Mouse (Mus musculus): Measurements from ENCODE around the gene Bach2. TPM values are rescaled to one million over a fixed set of nuclear protein-coding genes. Genes with fewer than 3 reads are reported as not detected.

The Bach2 gene
- total RNA-seq, 2 experiments from 2014 or later, result 13.2 to 14.4 TPM

DNA sequence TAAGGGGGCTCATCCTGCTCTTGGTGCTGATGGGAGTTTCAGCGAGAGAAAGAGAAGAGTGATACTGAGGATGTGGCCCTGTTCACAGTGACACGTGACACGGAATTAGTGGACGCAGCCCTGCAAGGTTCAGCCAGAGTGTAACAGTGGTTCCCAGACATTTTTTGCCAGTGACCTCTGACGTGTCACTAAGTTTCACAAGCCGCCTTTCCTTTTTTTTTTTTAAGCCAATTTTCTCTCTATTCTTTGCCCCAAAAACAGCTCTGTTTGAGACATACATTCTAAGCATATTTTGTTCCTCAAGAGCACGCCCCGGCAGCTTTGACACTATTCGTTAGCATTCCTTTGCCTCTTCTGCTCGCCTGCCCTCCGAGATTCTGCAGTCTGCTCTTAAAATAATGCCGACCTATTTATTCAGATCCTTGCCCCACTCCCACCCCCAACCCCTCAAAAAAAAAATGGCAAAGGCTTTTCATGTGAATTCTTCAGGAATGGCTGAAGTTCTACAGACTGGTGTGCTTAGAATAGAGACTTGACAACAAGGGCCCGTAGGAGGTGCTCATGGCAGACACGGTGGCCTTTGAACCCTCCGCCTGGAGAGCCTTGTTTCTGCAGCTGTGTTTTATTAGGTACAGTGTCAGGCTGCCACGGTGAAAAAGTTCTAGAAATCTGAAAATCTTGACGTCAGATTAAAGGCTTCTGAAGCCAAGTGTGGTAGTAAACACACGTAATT lies 282.2 kb downstream of the Bach2 start:
- DNase-seq (ENCODE audit: low spot score in 2 of 2), result no peak

DNA sequence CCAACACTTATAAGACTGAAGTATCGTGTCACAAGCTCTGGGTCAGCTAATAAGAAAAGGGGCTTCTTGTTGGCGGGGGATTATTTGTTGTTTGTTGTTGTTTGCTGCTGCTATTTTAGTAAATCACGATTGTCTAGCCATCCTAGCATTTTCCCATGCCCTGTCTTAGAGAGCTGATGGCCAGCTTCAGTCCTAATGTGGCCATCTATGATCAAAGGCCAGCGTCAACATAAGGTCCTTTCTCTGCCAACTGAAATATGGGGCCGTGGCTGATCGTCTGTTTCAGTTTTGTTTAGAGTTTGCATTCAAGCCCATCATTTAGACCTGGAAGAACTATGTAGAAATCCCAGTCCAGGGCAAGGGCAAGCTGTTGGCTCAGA lies 282.7 kb downstream of the Bach2 start:
- DNase-seq (ENCODE audit: low spot score in 2 of 2), result no peak

DNA sequence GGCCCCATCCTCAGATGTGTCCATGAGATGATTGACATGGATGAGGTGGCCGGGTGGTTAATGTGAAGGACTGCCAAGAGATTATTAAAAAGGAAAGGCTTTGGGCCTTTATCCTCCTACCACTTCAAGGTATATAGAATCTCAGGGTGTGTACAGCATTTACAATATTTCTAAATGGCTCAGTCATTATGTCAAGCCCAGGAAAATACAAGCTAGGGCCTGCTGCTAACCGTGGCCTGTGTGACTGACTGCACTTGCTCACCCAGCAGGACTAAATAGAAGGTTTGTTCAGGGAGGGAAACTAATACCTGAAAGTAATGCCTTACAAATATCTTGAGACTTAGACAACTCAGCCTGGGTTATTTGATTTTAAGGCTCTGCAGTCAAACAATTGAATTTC lies 283.4 kb downstream of the Bach2 start:
- DNase-seq (ENCODE audit: low spot score in 2 of 2), result no peak

DNA sequence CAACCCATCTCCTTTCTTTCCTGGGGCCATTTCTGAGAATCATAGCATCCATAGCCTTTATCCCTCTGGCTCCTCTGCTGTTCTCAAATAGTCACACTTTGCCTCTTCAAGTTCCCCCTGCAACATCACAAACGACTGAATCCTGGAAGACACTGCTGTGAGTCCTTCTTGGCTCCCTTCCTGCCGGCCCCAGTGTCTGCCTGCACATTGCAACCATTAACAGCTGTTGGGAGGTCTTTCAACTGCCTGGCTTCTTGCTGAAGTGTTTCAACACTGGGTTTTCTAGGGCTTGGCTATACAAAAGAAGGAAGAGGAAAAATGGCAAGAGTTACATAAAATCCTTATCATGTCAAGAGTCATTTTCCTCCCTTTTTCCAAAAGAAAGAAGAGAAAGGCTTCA lies 285.7 kb downstream of the Bach2 start:
- DNase-seq (ENCODE audit: low spot score in 2 of 2), result no peak

DNA sequence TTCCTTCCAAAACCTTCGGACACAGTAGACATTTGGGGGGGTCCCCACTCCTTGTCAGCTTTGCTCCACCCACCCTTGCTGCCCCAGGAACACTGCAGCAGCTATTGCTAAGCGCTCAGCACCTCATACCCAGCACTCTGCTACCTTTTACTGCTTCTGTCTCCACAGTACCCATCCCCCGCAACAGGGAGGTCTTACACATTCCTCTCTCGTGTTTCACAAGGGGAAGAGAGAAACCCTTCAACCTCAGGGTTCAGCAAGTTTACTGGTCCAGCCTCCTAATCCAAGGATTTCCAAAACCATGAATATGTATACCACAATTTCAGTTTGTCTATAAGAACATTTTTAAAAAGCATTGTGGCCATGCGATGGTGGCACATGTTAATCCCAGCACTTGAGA lies 286.4 kb downstream of the Bach2 start:
- DNase-seq (ENCODE audit: low spot score in 2 of 2), result no peak

DNA sequence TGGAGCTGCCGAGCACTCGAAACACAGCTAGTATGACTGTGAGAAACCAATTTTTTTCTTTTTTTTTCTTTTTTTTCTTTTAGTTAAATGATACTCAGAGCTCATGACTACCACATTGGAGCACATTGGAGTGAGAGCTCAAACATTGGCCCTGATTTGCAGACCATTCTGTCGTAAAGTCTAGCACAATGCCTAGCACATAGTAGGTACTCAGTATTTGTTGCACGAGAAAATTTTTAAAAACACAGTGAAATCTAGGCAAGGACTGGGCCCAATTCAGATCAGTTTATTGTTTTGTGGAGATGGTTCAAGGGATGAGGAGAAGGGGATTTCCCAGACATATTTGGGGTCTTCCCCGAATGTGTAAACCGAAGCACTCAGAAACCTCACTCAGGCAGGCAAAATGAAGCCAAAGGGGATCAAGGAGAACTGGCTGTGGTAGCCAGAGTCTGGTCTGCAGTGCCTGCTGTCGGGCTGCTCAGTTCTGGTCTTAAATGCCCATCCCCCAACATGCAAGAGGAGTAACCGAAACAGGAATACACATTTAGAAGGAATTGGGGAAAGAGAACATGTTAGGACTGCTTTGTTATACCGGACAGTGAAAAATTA lies 287.7 kb downstream of the Bach2 start:
- no peak for DNase-seq (ENCODE audit: low spot score in 2 of 2)

DNA sequence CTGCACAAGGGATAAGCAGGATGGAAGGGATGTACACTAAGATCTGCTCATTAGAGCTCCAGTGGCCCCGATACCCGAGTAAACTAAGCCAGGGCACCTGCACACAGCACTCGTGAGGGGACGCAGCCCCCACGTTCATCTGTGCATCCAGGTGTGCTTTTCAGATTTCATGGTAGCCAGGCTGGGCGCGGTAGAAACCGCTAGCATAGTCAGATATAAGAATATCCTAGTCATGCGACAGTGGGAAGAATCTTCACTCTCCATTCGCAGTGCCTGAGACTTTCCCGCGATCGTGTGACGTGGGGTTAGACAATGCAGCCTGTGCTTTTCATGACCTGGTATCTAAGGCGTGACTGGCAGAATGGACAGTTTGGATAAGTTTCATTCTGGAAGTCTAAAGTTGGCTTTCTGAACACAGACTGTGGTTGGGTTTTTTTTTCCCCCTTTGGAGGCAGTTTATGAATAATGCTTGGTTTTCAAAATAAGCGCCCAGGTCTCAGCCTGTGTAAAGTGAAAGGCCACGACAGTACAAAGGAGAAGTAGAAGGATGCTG lies 290.9 kb downstream of the Bach2 start:
- no peak for DNase-seq (ENCODE audit: low spot score in 2 of 2)

DNA sequence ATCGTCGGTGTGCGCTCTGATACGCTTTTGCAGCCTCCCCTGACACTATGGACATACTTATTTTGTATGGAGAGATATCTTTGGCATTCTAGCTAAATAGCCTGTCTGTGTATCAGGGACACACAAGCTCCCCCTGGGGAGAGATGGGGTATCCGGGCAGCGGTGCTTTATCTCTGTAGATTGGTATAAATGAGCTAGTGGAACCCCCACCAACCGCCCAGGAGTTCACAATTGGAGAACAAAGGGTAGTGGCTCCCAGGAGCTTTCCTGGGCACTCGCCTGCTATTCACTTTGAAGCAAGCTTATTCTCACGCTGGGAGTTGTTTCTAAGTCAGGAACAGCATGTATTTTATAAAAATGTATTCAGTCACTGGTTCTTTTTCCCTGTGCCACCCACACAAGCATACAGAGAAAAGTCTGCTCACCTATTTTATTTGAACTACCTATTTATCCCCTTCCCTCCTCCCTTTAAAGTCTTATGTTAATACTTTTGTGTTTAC lies 291.9 kb downstream of the Bach2 start:
- DNase-seq (ENCODE audit: low spot score in 2 of 2), result no peak

DNA sequence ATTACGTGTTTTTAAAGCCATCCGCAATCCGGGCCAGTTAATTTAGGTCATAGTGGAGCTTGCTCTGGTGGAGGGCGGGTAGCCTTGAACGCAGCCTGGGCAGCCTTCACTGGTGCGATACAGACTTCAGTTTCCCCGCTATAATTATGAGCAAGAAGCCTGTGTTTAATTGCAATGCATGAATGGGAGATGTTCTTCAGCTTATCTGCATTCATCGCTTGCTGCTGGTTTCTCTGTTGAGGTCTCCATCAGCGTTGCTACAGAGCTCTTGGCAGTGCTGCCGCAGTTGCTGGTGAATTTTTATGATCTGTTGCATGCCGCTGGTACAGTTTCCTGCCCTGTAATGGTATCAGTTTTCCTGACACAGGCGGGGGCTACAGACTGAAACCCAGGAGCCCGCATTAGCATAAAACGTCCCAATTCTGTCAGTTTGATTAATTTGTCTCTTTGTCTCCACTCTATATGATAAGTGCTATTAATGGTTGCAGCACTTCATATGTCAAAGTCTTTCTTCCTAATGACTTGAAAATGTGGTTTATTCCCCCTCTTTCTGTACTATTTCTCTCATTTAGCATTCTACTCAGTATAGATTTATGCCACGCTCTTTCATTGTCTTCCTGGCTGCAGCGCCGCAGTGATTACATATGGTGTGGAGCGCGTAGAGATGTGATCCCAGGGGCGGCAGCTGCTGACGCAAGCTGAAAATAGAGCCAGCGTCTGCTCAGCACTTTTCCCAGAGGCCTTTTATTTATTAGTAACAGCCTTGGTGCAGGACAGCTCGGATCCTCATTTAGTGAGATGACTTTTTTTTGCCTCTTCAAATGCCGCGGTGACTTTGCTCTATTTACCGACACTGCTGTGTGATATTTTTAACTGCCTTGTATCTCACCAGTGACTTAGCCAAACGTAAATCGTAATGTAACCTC lies 292.6 kb downstream of the Bach2 start:
- DNase-seq (ENCODE audit: low spot score in 2 of 2), result peak; percentile 37 to 64

DNA sequence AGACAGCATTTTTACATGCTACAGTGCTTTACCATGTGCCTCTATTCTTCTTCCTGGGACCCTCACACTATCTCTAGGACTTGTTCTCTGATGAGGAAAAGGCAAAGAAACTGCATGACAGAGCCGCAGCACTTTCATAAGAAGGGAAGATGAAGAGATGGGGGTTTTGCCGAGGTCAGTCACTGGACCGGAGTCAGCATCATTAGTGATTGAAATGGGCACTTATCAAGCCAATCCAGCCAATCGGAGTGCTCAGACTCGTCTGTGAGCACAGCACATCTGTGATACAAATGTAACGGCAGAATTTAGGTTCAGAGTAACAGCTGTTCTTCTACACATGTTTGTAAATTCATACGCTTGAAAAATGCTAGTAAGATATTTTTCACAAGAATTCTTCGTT lies 293.5 kb downstream of the Bach2 start:
- DNase-seq (ENCODE audit: low spot score in 2 of 2), result no peak

DNA sequence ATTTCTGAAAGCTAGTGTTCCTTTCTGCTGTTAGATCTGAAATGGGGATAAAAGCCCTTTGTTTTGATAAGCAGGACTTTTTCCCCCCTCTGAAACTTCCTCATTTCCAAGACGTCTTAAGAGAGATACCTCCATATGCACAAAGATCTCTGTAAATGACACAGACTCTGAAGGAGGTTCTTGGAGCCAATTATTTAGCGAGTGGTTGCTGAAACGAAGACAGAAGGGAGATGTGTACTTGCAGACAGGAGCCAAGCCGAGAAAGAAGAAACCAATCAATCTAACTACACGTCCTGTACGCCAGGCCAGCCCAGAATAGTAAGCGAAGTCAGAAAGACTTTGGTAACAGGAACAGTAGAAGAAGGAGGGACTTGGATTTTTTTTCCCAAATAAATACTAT lies 295.1 kb downstream of the Bach2 start:
- DNase-seq (ENCODE audit: low spot score in 2 of 2), result no peak

DNA sequence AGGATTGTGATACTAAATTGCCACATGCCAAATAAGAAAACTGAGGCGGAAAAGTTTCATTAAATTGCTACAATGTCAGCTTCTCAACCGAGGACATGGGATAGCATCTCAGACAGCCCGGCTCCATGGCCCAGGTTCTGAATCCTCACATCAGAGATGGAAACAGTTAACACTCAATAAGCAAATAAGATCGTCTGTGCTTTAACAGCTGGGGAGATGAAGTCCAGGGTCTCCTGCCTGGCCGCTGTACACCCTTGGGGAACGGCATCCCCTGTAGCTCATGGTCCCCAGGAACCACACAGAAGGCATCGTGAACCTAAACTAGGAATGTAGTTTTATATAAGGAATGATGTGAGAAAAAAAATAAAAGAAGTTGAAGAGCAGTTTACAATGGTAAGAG lies 297.0 kb downstream of the Bach2 start:
- DNase-seq (ENCODE audit: low spot score in 2 of 2), result no peak

DNA sequence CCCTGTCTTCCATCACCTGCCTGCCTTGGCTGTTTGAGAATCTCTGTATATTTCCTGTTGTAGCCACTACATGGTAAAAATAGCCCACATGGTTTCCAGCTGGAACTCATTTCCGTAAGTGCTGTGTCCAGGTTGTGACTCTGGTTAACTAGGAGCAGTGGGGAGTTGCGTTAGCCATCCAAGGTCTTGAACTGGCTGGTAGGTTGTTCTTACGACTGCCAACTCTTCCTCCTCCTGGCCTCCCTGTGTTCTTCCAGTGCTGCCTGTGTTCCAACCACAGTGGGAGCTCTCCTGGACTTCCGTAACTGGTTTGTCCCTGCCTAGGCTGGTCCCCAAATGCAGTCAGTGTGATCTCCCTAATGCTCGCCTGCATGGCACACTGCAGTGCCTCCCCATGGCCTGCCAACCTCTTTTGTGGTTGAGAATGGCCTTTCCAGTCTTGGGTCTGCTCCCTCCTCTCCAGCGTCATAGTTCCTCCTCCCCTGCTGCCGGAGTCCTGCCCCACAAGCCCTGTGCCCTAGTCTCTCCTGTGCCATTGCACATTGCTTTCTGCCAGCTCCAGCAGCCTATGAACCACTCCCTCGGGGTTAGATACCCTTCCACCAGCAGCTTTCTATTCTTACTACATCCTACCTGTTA lies 298.4 kb downstream of the Bach2 start:
- no peak for DNase-seq (ENCODE audit: low spot score in 2 of 2)

DNA sequence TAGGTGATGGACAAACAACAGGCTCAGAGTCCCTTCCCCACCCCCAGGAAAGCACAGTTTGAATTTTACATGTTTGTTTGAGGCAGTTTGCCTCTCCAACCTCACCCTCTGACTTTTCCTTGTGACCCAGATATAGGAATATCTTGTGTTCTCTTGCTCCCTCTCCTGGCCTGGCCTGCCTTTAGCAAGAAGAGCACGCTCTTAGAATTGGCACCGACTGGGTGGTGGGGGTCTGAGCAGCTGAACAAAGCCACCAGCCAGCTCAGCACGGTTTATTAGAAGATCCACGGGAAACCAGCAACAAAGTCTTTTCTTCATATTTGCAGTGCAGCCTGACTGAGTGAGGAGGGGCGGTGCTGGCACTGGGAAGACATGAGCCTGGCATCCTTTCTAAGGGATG lies 299.5 kb downstream of the Bach2 start:
- DNase-seq (ENCODE audit: low spot score in 2 of 2), result peak; percentile 55 to 63

DNA sequence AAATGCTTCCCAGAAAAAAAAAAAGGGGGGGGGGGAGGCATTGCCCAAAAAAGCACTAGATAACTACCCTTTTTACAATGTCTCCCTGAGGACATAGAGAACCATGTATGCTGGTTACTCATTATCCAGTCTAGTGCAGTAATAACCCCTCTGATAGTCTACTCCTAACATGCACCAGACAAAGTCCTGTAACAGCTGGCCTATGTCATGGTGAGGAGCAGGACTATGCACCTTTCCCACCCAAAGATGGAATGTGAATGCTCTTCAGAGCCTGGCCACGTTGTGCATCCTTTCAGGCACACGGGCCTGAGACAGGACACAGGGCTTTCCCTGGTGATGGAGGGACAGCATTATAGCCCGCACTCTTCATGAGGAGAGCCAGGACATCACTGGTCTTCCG lies 299.9 kb downstream of the Bach2 start:
- no peak for DNase-seq (ENCODE audit: low spot score in 2 of 2)

DNA sequence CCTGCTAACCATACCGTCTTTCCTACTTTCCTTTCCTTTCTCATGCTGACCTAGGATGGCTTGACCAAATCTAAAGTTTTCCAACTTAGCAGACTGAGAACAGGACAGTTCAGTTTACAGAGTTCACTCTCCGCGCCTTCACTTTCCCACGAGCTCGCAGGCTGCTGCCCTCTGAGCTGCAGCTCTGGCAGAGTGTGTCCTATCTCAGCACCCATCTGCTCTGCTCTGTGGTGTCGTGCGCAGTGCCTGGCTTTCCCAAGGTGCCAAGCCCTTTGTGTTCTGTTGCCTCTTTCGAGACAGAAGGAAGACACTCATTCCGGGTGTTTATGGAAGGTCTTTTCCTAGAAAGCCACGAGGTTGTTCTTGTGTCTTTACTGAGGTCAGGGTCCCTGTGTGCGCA lies 300.4 kb downstream of the Bach2 start:
- no peak for DNase-seq (ENCODE audit: low spot score in 2 of 2)

DNA sequence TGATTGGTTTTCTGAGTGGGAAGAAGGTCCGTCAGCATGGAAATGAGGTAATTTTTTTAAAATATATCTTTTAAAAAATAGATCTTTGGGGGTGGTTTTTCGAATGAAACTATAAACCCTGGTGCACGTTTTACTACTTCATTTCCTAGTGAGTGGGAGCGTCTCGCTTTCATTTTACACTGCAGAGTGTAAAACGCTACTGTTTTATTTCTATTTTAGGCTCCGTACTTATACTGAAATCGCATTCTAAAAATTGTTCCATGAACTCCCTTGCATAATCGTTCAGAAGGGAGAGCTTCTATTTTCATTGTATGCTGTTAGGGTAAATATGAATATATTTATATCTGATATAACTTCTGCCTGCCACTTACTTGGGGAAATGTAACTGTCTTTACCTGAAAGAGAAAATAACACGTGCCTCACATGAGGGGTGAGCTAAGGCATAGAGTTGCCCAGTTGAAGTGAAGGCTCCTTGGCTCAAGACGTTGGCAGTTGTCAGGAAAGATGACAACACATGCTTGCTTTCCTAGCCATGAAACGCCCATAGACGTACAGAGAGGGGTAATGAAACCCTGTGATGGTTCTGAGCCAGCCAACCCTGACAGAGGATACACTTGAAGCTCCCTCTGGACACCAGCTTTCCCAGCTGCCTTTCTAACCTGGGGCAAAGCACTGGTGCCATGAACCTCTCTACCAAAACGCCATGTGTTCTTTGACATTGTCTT lies 306.4 kb downstream of the Bach2 start:
- DNase-seq (ENCODE audit: low spot score in 2 of 2), result no peak

DNA sequence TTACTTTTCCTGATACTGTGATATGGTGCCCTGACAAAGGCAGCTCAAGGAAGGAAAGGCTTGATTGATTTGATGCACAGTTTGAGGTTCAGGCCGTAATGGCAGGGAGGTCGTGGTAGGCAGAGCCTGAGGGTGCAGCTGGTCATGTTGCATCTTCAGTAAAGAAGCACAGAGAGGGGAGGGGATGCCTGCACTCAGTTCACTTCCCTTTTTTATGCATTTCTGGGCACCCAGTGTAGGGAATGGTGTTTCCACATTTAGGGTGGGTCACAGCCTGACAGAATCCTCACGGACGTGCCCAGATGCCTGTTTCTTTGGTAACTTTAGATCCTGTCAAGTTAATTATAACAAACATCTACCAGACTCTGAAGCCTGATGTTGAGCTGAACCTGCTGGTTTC lies 306.9 kb downstream of the Bach2 start:
- DNase-seq (ENCODE audit: low spot score in 2 of 2), result no peak

DNA sequence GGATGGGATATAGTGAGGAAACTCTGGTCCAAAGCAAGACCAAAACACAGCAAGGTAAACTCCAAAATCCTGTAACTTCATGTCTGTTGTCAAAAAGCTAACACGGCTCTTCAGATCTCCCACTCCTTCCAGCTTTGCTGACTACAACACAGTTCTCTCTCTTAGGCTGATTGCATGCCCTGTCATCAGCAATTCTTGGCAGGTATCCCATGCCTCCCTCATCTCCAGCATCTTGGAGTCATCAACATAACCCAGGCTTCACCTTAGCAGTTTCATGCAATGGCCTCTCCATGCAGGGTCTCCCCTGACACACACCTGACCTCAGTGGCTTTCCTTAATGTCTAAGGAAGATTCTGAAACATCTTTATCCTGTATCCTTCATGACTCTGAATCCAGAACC lies 310.5 kb downstream of the Bach2 start:
- no peak for DNase-seq (ENCODE audit: low spot score in 2 of 2)

DNA sequence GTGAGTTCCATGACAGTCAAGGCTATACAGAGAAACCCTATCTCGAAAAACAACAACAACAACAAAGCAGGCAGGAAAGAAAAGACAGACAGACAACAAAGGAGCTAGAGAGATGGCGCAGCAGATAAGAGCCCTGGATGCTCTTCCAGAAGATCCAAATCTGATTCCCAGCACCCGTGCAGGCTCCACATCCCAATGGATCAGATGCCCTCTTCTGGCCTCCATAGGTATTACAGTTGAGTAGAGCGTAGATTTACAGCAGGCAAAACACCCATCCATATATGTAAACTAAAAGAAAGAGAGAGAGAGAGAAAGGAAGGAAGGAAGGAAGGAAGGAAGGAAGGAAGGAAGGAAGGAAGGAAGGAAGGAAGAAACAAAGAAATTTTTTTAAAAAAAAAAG lies 312.7 kb downstream of the Bach2 start:
- no peak for DNase-seq (ENCODE audit: low spot score in 2 of 2)

DNA sequence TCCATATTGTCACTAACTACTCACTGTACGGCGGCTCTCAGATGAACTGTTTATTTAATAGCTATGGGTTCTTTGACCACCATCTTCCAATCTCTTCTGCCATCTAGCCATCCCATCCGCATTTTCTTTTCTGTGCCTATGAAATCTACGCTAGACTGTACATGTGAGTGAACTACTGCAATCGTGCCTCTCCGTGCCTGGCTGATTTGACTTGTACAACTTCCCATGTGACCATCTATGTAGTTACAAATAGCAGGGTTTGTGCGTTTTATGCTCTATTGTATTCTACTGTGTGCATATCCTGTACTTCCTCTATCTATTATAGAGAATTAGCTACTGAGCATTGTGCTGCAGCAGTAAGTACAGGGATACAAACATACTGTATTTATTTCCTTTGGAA lies 316.9 kb downstream of the Bach2 start:
- DNase-seq (ENCODE audit: low spot score in 2 of 2), result no peak
